Mouse (Mus musculus) ES-E14 (cell line): ENCODE measurements around the gene Arpc4. TPM values are rescaled to one million over a fixed set of nuclear protein-coding genes. Genes with fewer than 3 reads are reported as not detected.

Source experiments
- DNase-seq: peaks from one replicate; pipeline ENCODE4 v3.0.0-alpha.2; 2013; ENCODE audit warnings: low read depth, low spot score
- H3K27ac ChIP-seq: 2 replicates; pipeline ENCODE4 v1.5.1; 2012; ENCODE audit warnings: low read depth, mild to moderate bottlenecking, low read length, moderate library complexity, mixed read lengths; ENCODE audit not compliant: poor library complexity, insufficient read depth, severe bottlenecking
- H3K36me3 ChIP-seq: 2 replicates; pipeline ENCODE4 v1.6.1; 2012; ENCODE audit warnings: mild to moderate bottlenecking, low read length, moderate library complexity, mixed read lengths; ENCODE audit not compliant: control insufficient read depth, poor library complexity, insufficient read depth, severe bottlenecking
- H3K4me1 ChIP-seq, 2 experiments: fragments of 150-350 bp in 1 of 2; sonication (generic) in 1 of 2; 2 replicates each; pipeline ENCODE4 v1.6.1; 2012; ENCODE audit warnings: low read length in 2 of 2, mild to moderate bottlenecking in 1 of 2, mixed read lengths in 1 of 2; ENCODE audit not compliant: control insufficient read depth in 2 of 2, insufficient read depth in 2 of 2, poor library complexity in 1 of 2
- H3K4me3 ChIP-seq, 2 experiments: fragments of 150-350 bp in 1 of 2; sonication (generic) in 1 of 2; 2 replicates each; pipeline ENCODE4 v1.5.1; 2012; ENCODE audit warnings: low read length in 2 of 2, low read depth in 1 of 2, mild to moderate bottlenecking in 1 of 2, mixed read lengths in 1 of 2; ENCODE audit not compliant: insufficient read depth in 1 of 2, poor library complexity in 1 of 2, severe bottlenecking in 1 of 2
- H3K9ac ChIP-seq: 2 replicates; pipeline ENCODE4 v1.6.1; 2012; ENCODE audit warnings: low read depth, mild to moderate bottlenecking, low read length, mixed read lengths; ENCODE audit not compliant: poor library complexity, insufficient read depth, severe bottlenecking
- H3K9me3 ChIP-seq: fragments of 150-350 bp; sonication (generic); 2 replicates; pipeline ENCODE4 v1.6.1; 2012; ENCODE audit warnings: low read depth, mild to moderate bottlenecking, low read length; ENCODE audit not compliant: control insufficient read depth, insufficient read depth
- CHD2 ChIP-seq: IDR thresholded peaks from 2 replicates; pipeline ENCODE4 v1.6.1; 2014; ENCODE audit warnings: mild to moderate bottlenecking, low read depth, low read length, inconsistent platforms
- HCFC1 ChIP-seq: IDR thresholded peaks from 2 replicates; pipeline ENCODE4 v1.6.1; 2012; ENCODE audit warnings: low read length, inconsistent platforms, borderline replicate concordance; ENCODE audit not compliant: insufficient read depth
- MAFK ChIP-seq: IDR thresholded peaks from 2 replicates; pipeline ENCODE4 v1.6.1; 2014; ENCODE audit warnings: mild to moderate bottlenecking, low read depth, low read length, inconsistent platforms; ENCODE audit not compliant: insufficient read depth
- ZC3H11A ChIP-seq: IDR thresholded peaks from 2 replicates; pipeline ENCODE4 v1.6.1; 2012; ENCODE audit warnings: low read depth, mild to moderate bottlenecking, inconsistent platforms, low read length, borderline replicate concordance
- ZNF384 ChIP-seq: IDR thresholded peaks from 2 replicates; pipeline ENCODE4 v1.6.1; 2012; ENCODE audit warnings: low read depth, low read length, inconsistent platforms
- in situ Hi-C, 2 experiments: fragments of 600-800 bp; cut with MboI; formaldehyde crosslinking; loops; one replicate each; pipeline ENCODE4 v1.15.1; 2025; ENCODE audit warnings: low sequenced_read_pairs in 2 of 2, inconsistent platforms in 1 of 2; ENCODE audit not compliant: unreplicated experiment in 2 of 2
- total RNA-seq: library from RNA; depleted of rRNA; stranded (reverse); fragments of 300-350 nt; gene quantifications from 2 replicates; pipeline ENCODE4 v1.2.3, GENCODE M21; 2012

Arpc4 gene
- total RNA-seq, 1 experiment = 217 TPM

DNA sequence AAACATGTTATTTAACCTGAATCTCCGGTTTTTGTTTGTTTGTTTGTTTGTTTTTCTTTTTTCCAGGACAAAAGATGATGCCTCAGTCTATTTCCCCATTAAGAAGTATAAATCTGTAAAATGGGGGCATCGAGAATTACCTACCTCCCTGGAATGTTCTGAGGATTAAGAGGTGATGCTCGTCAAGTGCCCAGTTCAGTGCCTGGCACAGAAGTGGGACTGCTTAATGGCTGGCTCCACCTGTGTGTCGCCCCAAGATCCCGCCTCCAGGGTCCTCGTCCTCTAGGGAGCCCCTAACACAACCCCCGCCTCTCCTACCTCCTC, 781 bp upstream of the Arpc4 start:
- Histone ChIP-seq H3K9ac (peak overlapping the region; percentile 60; the same call in 1 of the 2 replicates), H3K4me1 (peaks cover 3 to 4% of the 10 kb centered on the region in 2 experiments; a peak in 2 of 4 replicates), H3K4me3 (peak overlapping the region; percentile 87 to 90), H3K36me3 (peaks cover 36% of the 10 kb centered on the region), H3K9me3 (no peaks in the 10 kb centered on the region), H3K27ac (peak overlapping the region; percentile 98; the same call in 1 of the 2 replicates)
- TF ChIP-seq MAFK (no peak), ZC3H11A (no peak), CHD2 (no peak), ZNF384 (no peak), HCFC1 (no peak)
- in situ Hi-C loops = no loop called here
- no peak for DNase-seq

DNA sequence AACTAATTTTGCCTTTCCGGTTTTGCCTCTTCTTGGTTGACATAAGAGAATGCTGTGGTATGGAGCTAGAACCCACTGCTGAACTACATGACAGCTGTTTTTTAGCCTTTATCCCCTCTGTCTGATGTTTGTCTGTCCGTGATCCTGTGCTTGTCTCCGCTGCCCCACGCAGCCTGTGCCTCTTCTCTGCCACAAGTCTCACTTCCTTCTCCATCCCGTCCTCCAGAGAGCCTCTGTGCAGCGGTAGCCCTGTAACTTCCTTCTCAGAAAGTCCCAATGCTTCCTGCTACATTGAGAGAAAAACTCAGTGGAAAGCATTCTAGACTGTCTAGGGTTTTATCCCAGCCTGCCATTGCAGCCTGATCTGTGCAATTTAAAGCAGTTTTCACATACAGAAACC, 1.3 kb downstream of the Arpc4 start:
- Histone ChIP-seq H3K36me3 (peaks cover 41% of the 10 kb centered on the region), H3K4me3 (peak overlapping the region; percentile 87 to 90), H3K27ac (no peak overlapping the region), H3K9ac (0 out of 2 replicates have a peak overlapping the region, but pooled peaks have one; percentile 2), H3K9me3 (no peaks in the 10 kb centered on the region), H3K4me1 (peaks cover 3 to 4% of the 10 kb centered on the region in 2 experiments; a peak in 2 of 4 replicates)
- DNase-seq = no peak
- TF ChIP-seq MAFK (no peak), ZNF384 (no peak), CHD2 (no peak), HCFC1 (no peak), ZC3H11A (no peak)
- in situ Hi-C loops = no loop called here

DNA sequence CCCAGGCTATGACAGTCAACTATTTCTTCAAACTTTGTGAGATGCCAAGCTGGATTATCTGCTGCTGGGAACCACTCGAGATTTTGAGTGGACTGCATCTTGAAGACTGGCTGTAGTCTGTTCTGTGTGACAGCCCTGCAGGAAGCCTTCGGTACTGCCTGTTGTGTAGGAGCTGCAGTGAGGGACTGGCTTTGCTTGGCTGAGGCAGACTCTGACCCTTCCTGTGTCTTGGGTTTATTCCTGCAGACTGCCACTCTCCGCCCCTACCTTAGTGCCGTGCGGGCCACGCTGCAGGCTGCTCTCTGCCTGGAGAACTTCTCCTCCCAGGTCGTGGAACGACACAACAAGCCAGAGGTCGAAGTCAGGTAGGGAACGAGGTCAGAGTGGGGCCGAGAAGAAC, 2.6 kb downstream of the Arpc4 start:
- no peak for DNase-seq
- Histone ChIP-seq H3K9me3 (no peaks in the 10 kb centered on the region), H3K36me3 (peaks cover 46% of the 10 kb centered on the region), H3K9ac (no peak overlapping the region), H3K4me3 (no peak overlapping the region), H3K27ac (no peak overlapping the region), H3K4me1 (peaks cover 3 to 4% of the 10 kb centered on the region in 2 experiments; a peak in 2 of 4 replicates)
- in situ Hi-C loops = no loop called here
- TF ChIP-seq HCFC1 (no peak), MAFK (no peak), ZNF384 (no peak), CHD2 (no peak), ZC3H11A (no peak)

DNA sequence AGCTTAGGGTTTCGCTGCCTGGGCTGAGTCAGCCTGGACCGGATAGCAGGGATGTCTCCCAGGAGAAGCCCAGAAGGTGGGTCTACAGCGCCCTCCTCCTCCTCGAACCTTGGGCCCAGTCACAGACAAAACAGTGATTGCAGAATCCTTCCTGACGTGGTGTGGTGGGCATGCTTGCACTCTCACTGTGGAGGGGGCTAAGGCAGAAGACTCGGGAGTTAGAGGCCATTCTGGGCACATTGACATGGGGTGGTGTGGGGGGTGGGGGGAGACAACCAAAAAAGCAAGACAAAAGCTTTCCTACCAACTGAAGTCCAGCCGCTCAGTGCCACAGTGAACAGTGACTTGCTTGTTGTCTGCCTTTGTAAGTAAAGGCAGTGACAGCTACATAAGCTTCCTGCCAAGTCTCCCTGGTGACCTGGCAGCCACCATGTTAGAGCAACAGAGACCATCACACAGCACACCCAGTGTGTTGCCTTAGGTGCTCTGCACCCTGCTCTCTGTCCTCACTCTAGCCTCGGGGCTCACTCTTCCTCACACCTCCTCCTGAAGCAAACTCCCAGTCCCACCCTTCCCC, 6.5 kb downstream of the Arpc4 start:
- no peaks in the 10 kb centered on the region for H3K9me3 ChIP-seq
- DNase-seq = no peak
- peaks cover 66% of the 10 kb centered on the region for H3K36me3 ChIP-seq
- peaks cover 4 to 5% of the 10 kb centered on the region in 2 experiments; a peak in 3 of 4 replicates for H3K4me1 ChIP-seq
- TF ChIP-seq CHD2 (no peak), MAFK (no peak), ZC3H11A (no peak), HCFC1 (no peak), ZNF384 (no peak)
- in situ Hi-C loops = no loop called here
- H3K9ac ChIP-seq = no peak overlapping the region
- no peak overlapping the region for H3K27ac ChIP-seq
- no peak overlapping the region for H3K4me3 ChIP-seq
